Mouse (Mus musculus) limb, embryonic 13.5 days (tissue): Measurements from ENCODE around the gene Mcat. TPM values are rescaled to one million over a fixed set of nuclear protein-coding genes. Genes with fewer than 3 reads are reported as not detected.

ENCODE experiments used
- ATAC-seq: fragments of 200-750 bp; cut with Nextera tagmentation; 2 replicates; pipeline ENCODE4 v1.8.0; 2017; ENCODE audit warnings: low read depth, moderate number of reproducible peaks, moderate TSS enrichment; ENCODE audit not compliant: low FRiP score
- H3K27ac ChIP-seq: fragments of 300-500 bp; sonication (generic); 2 replicates; pipeline ENCODE4 v1.5.1; 2015; ENCODE audit warnings: inconsistent platforms, mild to moderate bottlenecking, moderate library complexity
- H3K27me3 ChIP-seq: fragments of 300-500 bp; sonication (generic); 2 replicates; pipeline ENCODE4 v1.6.1; 2015; ENCODE audit warnings: mild to moderate bottlenecking, inconsistent platforms
- H3K36me3 ChIP-seq: fragments of 300-500 bp; sonication (generic); 2 replicates; pipeline ENCODE4 v1.6.1; 2015; ENCODE audit warnings: inconsistent platforms, mild to moderate bottlenecking, moderate library complexity
- H3K4me1 ChIP-seq: fragments of 300-500 bp; sonication (generic); 2 replicates; pipeline ENCODE4 v1.6.1; 2015; ENCODE audit warnings: inconsistent platforms
- H3K4me2 ChIP-seq: fragments of 300-500 bp; sonication (generic); replicated peaks from 2 replicates; pipeline ENCODE4 v1.6.1; 2015; ENCODE audit warnings: inconsistent platforms, mild to moderate bottlenecking, moderate library complexity
- H3K4me3 ChIP-seq: fragments of 300-500 bp; sonication (generic); 2 replicates; pipeline ENCODE4 v1.5.1; 2015; ENCODE audit warnings: moderate library complexity, mild to moderate bottlenecking, inconsistent platforms
- H3K9ac ChIP-seq: fragments of 300-500 bp; sonication (generic); 2 replicates; pipeline ENCODE4 v1.6.1; 2015; ENCODE audit warnings: mild to moderate bottlenecking, inconsistent platforms
- H3K9me3 ChIP-seq: fragments of 300-500 bp; sonication (generic); 2 replicates; pipeline ENCODE4 v1.6.1; 2016; ENCODE audit warnings: inconsistent platforms
- WGBS: fragments of 180-500 bp; shearing (Covaris S2); methylation state at CpG from one replicate; pipeline ENCODE4 v1.1.7; 2015; 5-methylcytosine and 5-hydroxymethylcytosine counted together
- polyA plus RNA-seq: library from polyadenylated mRNA; unstranded; fragments of >200 nt; fragmentation: Nextera tagmentation; extraction: Ambion mirVana; gene quantifications from 2 replicates; pipeline ENCODE4 v1.2.1, GENCODE M21; 2015

The Mcat gene
- polyA plus RNA-seq, 1 experiment from 2014 or later, result 39.4 TPM

DNA sequence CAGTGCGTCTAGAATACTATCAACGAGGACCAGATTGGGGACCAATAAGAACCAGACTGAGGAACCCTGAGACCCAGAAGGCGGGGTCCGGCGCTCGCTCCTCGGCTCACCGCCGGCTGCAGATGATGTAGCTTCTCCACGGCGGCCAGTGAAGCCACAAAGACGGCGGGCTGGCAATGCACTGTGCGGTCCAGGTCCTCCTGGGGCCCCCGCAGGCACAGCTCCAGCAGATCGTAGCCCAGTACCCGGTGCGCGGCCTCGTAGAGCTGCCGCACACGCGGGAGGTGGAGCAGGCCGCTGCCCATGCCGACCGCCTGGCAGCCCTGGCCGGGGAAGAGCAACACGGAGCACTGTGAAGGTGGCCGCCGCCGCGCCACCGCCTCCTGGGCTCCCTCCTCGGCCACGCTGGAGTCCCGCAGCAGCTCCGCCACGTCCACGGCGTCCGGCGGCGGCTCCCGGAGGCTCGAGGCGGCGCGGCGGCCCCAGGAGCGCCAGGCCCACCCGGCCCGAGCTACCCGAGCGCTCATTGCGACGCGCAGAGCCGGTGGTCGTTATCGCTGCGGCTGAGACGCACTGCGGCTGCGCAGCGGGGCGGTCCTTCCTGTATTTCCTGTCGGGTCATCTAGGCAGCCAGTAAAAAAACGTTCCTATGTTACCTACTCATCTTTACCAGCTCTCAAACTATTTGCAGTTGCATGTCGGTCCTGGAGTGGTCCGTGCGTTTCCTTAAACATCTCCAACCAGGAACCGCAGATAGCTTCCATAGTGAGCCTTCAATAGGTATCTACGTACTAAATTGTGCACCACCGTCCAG, 8.2 kb downstream of the Mcat start:
- no peaks in the 10 kb centered on the region for H3K27me3 ChIP-seq
- 1% methylated on average over 58 of the region's 74 CpGs for WGBS

DNA sequence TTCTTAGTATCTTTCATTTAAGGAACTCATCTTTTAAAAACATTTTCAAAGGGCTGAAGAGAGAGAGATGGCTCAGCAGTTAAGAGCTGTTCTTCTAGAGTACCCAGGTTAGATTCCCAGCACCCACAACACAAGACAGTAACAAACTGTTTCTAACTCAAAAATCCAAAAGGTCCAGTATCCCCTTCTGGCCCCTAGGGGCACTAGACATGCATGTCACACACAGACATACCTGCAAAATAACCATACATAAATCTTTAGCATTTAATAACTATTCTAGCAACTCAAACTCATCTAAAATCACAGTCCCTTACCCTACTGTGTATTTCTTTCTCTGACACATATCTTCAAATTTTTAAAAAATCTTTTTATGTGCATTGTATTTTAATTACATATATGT, 9.8 kb downstream of the Mcat start:
- H3K9me3 ChIP-seq, result 0 out of 2 replicates have a peak, but pooled peaks cover 3% of the 10 kb centered on the region
- no peak overlapping the region for H3K9ac ChIP-seq
- H3K27me3 ChIP-seq, result no peaks in the 10 kb centered on the region
- H3K4me3 ChIP-seq, result no peak overlapping the region
- no peak overlapping the region for H3K27ac ChIP-seq
- no peak overlapping the region for H3K4me2 ChIP-seq
- peaks cover 10% of the 10 kb centered on the region for H3K4me1 ChIP-seq
- H3K36me3 ChIP-seq, result peaks cover 39% of the 10 kb centered on the region
- ATAC-seq, result no peak

More for the DNA sequence above, 8.2 kb downstream of the Mcat start:
- H3K4me3 ChIP-seq, result peak overlapping the region; percentile 88
- ATAC-seq, result peak; percentile 89
- H3K4me1 ChIP-seq, result peaks cover 10% of the 10 kb centered on the region
- H3K9me3 ChIP-seq, result 0 out of 2 replicates have a peak, but pooled peaks cover 3% of the 10 kb centered on the region
- peak overlapping the region; percentile 82 for H3K4me2 ChIP-seq
- peaks cover 24% of the 10 kb centered on the region for H3K36me3 ChIP-seq
- H3K27ac ChIP-seq, result peak overlapping the region; percentile 93
- H3K9ac ChIP-seq, result peak overlapping the region; percentile 95

GRCm38 (mm10) chr15:83550137-83550536, 13.4 kb downstream of the Mcat start:
- H3K27ac ChIP-seq, result no peak overlapping the region
- 82% methylated on average over 2 of the region's 2 CpGs for WGBS
- ATAC-seq, result no peak
- H3K4me1 ChIP-seq, result peaks cover 6% of the 10 kb centered on the region
- H3K4me2 ChIP-seq, result no peak overlapping the region
- H3K4me3 ChIP-seq, result no peak overlapping the region
- no peak overlapping the region for H3K9ac ChIP-seq
- H3K9me3 ChIP-seq, result 0 out of 2 replicates have a peak, but pooled peaks cover 3% of the 10 kb centered on the region
- peaks cover 75% of the 10 kb centered on the region for H3K36me3 ChIP-seq
- H3K27me3 ChIP-seq, result no peaks in the 10 kb centered on the region

- Histone ChIP-seq H3K27ac (no peak overlapping the region), H3K4me2 (no peak overlapping the region), H3K4me1 (no peaks in the 10 kb centered on the region), H3K4me3 (no peak overlapping the region), H3K9me3 (no peaks in the 10 kb centered on the region), H3K9ac (no peak overlapping the region), H3K36me3 (peaks cover 69% of the 10 kb centered on the region), H3K27me3 (no peaks in the 10 kb centered on the region)
- no peak for ATAC-seq
- 91% methylated on average over 8 of the region's 8 CpGs for WGBS
Measured at GRCm38 (mm10) chr15:83547144-83547543, 16.4 kb downstream of the Mcat start.

- Histone ChIP-seq H3K27me3 (no peaks in the 10 kb centered on the region), H3K36me3 (peaks cover 59% of the 10 kb centered on the region)
Measured at GRCm38 (mm10) chr15:83546029-83546428, 17.6 kb downstream of the Mcat start.

GRCm38 (mm10) chr15:83541647-83542287, 21.8 kb downstream of the Mcat start:
- Histone ChIP-seq H3K36me3 (peaks cover 17% of the 10 kb centered on the region), H3K9ac (no peak overlapping the region), H3K4me3 (no peak overlapping the region), H3K4me1 (0 out of 2 replicates have a peak, but pooled peaks cover 3% of the 10 kb centered on the region), H3K9me3 (no peaks in the 10 kb centered on the region), H3K4me2 (no peak overlapping the region), H3K27ac (no peak overlapping the region), H3K27me3 (no peaks in the 10 kb centered on the region)
- WGBS, result 79% methylated on average over 9 of the region's 9 CpGs
- no peak for ATAC-seq

More at GRCm38 (mm10) chr15:83546029-83546428, 17.6 kb downstream of the Mcat start:
- no peak overlapping the region for H3K9ac ChIP-seq
- no peak overlapping the region for H3K27ac ChIP-seq
- no peak overlapping the region for H3K4me2 ChIP-seq
- WGBS, result 87% methylated on average over 7 of the region's 7 CpGs
- no peak overlapping the region for H3K4me3 ChIP-seq
- H3K9me3 ChIP-seq, result no peaks in the 10 kb centered on the region
- ATAC-seq, result no peak; the same call in 1 of the 2 replicates
- H3K4me1 ChIP-seq, result no peaks in the 10 kb centered on the region

- ATAC-seq, result no peak
- Histone ChIP-seq H3K4me2 (no peak overlapping the region), H3K27me3 (no peaks in the 10 kb centered on the region), H3K9ac (no peak overlapping the region), H3K4me1 (0 out of 2 replicates have a peak, but pooled peaks cover 3% of the 10 kb centered on the region), H3K36me3 (no peaks in the 10 kb centered on the region), H3K4me3 (no peak overlapping the region), H3K27ac (no peak overlapping the region), H3K9me3 (no peaks in the 10 kb centered on the region)
- WGBS, result 54% methylated on average over 4 of the region's 4 CpGs
Measured at GRCm38 (mm10) chr15:83539905-83540304, 23.7 kb downstream of the Mcat start.

- H3K9me3 ChIP-seq, result no peaks in the 10 kb centered on the region
- 0 out of 2 replicates have a peak, but pooled peaks cover 3% of the 10 kb centered on the region for H3K4me1 ChIP-seq
- H3K27me3 ChIP-seq, result no peaks in the 10 kb centered on the region
- no peak for ATAC-seq
- H3K4me3 ChIP-seq, result no peak overlapping the region
- WGBS, result 95% methylated on average over 2 of the region's 2 CpGs
- H3K36me3 ChIP-seq, result no peaks in the 10 kb centered on the region
- no peak overlapping the region for H3K9ac ChIP-seq
- no peak overlapping the region for H3K27ac ChIP-seq
- H3K4me2 ChIP-seq, result no peak overlapping the region
Measured at GRCm38 (mm10) chr15:83538855-83539254, 24.7 kb downstream of the Mcat start.

DNA sequence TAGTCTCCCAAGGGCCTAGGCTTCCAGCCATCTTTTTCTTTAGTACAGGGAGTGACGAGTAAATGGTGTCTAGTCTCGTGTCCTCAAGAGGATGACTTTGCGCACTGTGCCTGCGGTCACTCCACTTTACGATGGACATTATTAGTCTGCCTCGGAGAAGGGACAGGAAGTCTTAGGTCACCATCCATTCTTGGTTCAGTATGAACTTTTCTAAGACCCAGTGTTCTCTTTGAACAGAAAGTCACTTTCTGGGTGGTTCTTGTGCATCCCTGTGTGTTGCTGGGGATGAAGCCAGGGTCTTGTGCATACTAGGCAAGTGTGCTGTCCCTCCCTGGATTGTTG, 27.7 kb downstream of the Mcat start:
- H3K27ac ChIP-seq, result no peak overlapping the region
- no peak overlapping the region for H3K4me3 ChIP-seq
- H3K36me3 ChIP-seq, result no peaks in the 10 kb centered on the region
- no peak for ATAC-seq
- no peaks in the 10 kb centered on the region for H3K9me3 ChIP-seq
- no peak overlapping the region for H3K4me2 ChIP-seq
- 0 out of 2 replicates have a peak, but pooled peaks cover 3% of the 10 kb centered on the region for H3K4me1 ChIP-seq
- no peak overlapping the region for H3K9ac ChIP-seq
- H3K27me3 ChIP-seq, result peaks cover under 1% of the 10 kb centered on the region; the same call in 1 of the 2 replicates
- WGBS, result 71% methylated on average over 6 of the region's 6 CpGs

DNA sequence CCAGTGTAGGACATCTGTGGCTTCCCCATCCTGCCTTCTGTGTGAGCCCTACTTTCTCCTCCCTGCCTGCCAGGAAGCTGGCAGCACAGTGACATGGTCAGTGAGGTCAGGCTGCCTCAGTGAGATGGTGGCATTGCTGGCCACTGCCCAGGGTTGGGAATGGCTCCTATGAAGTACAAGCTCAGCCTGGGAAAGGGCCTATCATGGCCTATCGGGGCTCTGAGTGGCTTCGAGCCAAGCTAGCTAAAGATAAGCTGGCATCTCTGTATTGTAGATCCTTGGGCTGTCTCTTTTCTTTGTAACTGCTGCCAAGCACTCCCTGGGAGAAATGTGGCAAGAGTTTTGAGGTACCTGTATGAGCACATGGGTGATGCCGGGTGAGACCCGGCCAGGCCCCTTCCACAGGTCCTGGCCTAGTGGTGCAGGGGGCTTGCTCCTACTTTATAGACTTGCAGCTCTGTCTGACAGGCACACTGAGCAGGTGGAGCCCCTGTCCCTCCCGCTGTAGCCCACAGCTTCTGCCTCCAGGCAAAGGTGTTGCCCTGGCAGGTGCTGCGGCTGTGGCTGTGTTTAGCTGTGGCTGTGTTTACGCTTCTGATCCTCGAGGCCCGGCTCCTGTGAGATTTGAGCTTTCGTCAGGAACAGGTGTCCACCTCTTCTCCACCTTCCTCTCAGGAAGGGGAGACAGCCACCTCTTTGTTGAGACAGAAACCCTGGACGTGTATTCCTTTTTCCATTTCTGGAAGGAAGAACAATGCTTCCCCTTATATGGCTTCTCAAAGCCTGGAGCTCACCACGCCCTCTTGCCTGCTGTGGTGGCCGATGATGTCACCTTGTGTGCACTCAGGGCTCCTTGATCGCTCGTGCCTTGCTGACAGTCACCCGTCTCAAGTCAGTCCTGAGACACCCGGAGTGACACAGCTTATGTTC, 28.4 kb downstream of the Mcat start:
- Histone ChIP-seq H3K9me3 (no peaks in the 10 kb centered on the region), H3K9ac (no peak overlapping the region), H3K4me1 (0 out of 2 replicates have a peak, but pooled peaks cover 3% of the 10 kb centered on the region), H3K4me2 (no peak overlapping the region), H3K36me3 (no peaks in the 10 kb centered on the region), H3K27me3 (peaks cover 7% of the 10 kb centered on the region; the same call in 1 of the 2 replicates), H3K4me3 (no peak overlapping the region), H3K27ac (no peak overlapping the region)
- 75% methylated on average over 17 of the region's 17 CpGs for WGBS
- no peak for ATAC-seq

- Histone ChIP-seq H3K4me1 (no peaks in the 10 kb centered on the region), H3K9ac (no peak overlapping the region), H3K27me3 (peaks cover 33% of the 10 kb centered on the region), H3K36me3 (no peaks in the 10 kb centered on the region), H3K4me2 (no peak overlapping the region), H3K4me3 (no peak overlapping the region), H3K9me3 (no peaks in the 10 kb centered on the region), H3K27ac (no peak overlapping the region)
- 78% methylated on average over 7 of the region's 7 CpGs for WGBS
- no peak for ATAC-seq
Measured at GRCm38 (mm10) chr15:83532606-83533005, 31.0 kb downstream of the Mcat start.
